Mouse (Mus musculus) layer of hippocampus, adult 9-11 months (tissue): ENCODE results near the gene Wars.

Experiments
- DNase-seq: peaks from one replicate; pipeline ENCODE4 v3.0.0; 2022

Gene Wars

GRCm38 (mm10) chr12:108823036-108823435 is 70.9 kb downstream of the Wars start:
- DNase-seq: no peak

DNA sequence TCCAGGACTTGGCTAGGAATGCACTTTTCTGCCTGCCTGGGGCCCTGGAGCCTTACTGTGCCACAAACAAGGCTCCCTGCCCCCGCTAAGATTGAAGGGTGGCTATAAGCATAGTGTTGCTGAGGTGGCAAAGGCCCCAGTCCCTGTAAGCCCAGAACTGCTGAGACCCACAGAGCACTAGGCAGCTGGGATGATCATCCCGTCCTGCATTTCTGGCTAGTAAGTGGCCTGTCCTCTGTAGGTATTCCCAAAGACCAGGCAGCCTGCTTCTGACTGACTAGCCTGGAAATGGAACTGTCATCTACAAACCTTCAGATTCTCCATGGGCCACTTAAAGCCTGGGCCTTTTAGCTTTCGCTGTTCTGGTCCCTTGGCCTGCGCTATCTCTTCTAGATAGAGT is 73.5 kb downstream of the Wars start:
- no peak for DNase-seq

- no peak for DNase-seq
Observed at GRCm38 (mm10) chr12:108816569-108816968, 77.4 kb downstream of the Wars start.

GRCm38 (mm10) chr12:108814470-108814869 is 79.5 kb downstream of the Wars start:
- DNase-seq: no peak

DNA sequence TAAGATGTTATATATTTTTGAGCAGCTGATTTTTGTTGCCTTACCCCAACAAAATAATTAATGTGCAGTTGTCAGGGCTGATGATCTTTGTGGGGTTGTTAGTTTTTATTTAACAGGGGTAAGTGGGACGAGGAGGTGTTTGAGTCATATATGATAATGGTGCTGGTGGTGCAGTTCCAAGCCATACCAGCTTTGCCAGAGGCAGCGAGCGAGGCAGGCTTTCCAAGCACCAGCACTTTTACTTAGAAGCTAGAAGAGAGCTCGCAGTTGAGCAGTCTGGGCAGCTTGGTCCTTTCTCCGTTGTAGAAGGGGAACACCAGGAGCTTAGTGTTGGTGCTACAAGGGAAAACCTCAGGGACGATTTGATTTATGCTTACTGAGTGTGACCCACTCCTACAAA is 81.5 kb downstream of the Wars start:
- no peak for DNase-seq

DNA sequence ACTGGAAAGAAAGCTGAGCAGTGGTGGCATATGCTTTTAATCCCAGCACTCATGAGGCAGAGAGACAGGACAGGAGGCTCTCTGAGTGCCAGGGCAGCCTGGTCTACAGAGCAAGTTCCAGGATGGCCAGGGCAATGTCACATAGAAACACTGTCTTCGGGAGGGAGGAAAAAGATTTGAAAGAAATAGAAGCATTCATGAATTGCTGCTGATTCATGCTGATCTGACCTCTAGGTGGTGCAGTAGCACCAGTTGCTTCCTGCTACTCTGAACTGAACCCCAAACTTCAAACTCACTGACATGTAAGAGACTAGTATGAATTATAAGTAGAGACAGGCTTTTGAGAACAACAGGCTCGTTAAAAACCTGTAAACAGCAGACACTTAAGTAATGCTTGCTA is 82.8 kb downstream of the Wars start:
- DNase-seq: no peak

- no peak for DNase-seq
Observed at GRCm38 (mm10) chr12:108810309-108810708, 83.7 kb downstream of the Wars start.
